Mouse (Mus musculus): ENCODE data around the gene Dus1l. TPM values are rescaled to one million over a fixed set of nuclear protein-coding genes. Genes with fewer than 3 reads are reported as not detected.
"Not testable (repeated sequence)": the region's sequence is repeated elsewhere in the genome, so short reads cannot be mapped to it uniquely, and the experiment has no call there.

The Dus1l gene
- total RNA-seq (2014; fragmentation: Nextera tagmentation): 48.2 and 60.7 TPM in 2 replicates
- total RNA-seq (2017): 63.0 and 74.8 TPM in 2 replicates

DNA sequence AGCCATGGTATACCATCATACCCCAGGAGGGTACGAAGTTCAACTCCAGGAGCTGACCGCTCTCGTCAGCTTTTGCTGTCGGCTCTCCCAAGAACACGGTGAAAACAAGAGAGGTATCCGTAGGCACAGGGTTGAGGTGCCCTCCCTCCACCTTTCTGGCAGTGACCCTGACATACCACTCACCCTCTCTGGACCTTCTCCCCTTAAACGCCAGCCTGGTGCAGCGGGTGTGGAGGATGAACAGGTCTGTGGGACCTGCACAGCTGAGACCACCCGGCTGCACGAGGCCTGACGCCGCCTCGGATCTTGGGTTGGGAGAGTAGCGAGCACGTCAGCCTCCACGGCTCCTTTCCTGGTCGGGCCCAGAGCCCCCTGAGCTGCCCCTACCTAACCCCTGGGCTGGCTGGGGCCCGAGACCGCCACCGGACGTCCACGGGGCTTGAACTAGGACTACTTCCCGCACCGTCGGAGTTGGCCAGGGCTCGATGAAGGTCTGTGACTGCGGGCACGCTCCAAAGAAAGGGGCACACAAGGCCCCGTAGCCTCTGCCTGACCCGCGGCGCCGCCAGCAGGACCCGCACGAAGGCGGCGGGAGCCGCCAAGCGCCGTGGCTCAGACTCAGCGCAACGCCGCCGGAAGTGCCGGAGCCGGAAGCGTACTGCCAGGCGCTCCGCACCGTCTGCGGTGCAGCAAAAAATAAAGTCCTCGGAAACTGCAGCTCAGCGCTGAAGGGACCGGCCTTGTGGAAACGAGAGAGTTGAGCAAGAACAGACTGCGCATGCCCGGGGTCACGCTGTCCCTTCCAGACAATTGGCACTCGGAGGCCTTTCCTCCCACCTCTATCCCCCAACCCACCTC lies at the start of gene Dus1l:
Gene Dus1l, minus strand, starts transcription at position 648 of the 858 bp plus-strand sequence.
- ATAC-seq (replicated peaks; ENCODE audit: poor library complexity, severe bottlenecking): peak; percentile 85

DNA sequence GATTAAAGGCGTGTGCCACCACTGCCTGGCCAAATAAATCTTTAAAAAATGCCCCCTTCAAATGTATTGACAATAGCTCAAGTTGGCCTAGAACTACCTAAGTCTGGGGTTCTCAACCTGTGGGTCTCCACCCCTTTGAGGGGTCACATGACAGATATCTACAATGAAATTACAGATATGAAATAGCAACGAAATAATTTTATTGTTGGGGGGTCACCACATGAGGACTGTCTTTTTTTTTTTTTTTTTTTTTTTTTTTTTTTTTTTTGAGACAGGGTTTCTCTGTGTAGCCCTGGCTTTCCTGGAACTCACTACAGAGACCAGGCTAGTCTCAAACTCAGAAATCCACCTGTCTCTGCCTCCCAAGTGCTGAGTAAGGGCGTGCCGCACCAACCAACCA lies 48.1 kb upstream of the Dus1l start:
- no peak for ATAC-seq (replicated peaks; ENCODE audit: poor library complexity, severe bottlenecking)

DNA sequence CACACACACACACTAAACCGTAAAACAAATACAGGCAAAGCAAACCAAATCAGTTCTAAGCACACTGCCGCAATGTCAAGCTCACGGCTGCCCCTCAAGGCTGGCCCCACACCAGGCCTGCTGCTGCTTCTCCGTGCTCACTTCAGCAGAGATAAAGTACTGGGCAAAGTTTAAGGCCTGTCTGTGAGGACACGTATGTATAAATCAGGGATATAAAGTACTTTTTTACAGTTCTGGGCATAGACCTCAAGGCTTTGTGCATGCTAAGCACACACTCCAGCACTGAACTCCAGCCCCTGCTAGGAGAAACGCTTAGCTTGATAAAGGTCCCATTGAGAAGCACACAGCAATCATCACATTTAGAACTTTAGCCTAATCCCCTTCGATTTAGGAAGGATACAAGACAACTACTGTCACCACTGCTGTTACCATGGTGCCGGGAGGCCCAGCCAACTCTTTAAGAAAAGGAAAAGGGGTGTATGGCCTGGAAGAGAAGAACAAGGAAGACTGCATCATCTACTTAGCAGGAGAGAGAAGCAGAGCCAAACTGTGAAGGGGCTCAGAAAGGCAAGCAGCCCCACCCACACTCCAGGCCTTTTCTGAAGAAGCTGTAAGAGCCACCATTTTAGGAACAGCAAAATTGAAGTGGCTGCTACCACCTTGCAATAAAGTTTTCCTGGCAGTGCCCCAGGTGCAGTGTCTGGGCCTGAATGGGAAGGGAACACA lies 37.5 kb upstream of the Dus1l start:
- no peak for ATAC-seq (replicated peaks; ENCODE audit: poor library complexity, severe bottlenecking)

DNA sequence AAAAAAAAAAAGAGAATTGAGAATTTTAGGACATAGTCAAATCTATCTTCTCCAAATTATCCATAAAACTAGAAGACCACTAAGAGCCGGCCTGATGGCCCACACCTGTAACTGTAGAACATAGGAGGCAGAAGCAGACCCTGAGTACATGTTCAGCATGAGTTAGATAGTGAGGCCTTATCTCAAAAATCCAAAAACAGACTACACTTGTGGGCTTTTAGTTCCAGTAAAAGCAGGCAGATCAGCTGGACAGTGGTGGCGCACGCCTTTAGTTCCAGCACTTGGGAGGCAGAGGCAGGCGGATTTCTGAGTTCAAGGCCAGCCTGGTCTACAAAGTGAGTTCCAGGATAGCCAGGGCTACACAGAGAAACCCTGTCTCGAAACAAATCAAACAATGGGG lies 36.8 kb upstream of the Dus1l start:
- ATAC-seq (replicated peaks; ENCODE audit: poor library complexity, severe bottlenecking): not testable (repeated sequence)

DNA sequence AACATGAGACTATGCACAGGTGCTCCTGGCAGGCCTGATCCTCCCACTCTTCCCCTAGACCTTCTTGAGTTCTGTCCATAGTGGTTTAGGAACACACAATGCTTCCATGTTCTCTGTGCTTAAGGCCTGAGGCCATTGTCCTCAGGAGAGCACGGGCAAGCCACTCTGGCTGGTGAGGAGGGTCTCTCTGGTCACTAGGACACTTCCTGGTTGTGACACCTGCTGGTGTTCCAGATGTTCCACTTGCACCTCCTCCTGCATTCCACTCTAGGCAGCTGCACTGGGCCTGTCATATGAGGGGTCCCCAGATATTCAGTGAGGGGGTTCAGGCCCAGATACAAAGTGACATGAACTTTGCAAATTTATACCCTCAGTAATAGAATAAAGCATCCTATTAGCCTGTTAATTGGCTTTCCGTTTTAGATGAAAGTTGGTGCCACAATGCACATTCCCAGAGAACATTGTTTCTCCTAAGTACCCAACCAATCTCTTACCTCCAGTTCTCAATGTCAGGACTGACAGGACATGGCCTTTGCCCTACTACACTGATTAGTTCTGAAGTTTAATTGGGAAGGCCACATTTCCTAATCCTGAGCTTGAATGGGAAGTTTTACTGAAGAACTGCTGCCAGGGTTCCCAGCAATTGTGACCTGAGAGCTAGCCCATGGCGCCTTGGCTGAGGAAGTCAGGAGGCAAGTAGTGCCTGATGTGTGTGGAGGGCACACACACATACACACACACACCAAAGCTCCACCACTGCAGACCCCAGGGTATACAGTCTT lies 35.6 kb upstream of the Dus1l start:
- ATAC-seq (replicated peaks; ENCODE audit: poor library complexity, severe bottlenecking): no peak

DNA sequence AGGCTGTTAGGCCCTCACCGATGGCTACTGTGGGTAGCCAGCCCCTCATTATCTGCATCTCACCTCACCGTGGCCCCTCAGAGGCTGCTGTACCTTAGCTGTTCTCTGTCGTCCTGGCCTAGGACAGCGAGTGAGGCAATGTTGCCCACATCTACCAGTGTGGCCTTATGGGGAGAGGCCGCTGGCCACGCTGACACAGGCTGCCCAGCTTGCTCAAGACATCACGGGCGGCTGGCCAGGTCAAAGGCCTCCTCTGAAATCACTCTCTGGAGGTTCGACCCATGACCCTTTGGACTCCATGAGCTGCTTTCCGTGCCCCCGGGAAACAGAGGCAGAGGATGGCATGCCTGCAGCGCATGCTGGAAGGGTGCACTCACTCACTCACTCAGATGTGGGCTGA lies 34.5 kb upstream of the Dus1l start:
- no peak for ATAC-seq (replicated peaks; ENCODE audit: poor library complexity, severe bottlenecking)

DNA sequence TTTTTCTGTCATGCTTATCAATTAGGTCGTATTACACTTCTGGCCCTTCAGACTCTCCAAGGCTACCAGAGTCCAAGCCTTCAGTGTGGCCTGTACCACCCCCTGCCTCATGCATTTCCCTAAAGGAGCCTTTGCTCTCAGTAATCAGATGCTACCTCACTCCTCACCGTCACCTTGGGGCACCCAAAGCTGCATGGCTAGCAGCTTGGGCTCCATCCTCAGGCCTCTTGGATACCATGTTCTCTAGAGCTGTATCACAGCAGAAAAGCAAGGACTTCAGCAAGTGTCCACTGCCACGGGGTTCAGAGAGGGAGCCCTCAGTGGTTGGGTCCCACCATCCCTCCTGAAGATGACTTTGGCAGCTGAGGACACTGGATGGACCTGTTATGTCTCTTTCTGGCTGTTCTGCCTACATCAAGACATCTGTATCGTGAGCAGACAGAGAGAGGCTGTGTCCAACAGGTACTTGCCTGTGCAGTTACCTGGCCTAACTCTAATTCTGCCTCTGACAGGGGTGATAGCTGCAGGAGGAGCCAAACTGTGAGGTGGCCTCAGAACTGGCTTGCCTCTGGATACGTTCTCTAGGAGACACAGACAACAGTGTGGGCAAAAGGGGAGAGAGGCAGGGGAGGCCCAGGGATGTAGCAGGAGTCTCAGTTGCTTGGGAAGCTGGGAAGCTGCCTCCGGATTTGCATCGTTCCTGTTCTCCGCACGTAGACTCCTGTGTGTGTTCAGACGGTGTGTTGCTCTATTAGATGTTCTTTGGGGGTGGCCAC lies 33.7 kb upstream of the Dus1l start:
- ATAC-seq (replicated peaks; ENCODE audit: poor library complexity, severe bottlenecking): no peak

DNA sequence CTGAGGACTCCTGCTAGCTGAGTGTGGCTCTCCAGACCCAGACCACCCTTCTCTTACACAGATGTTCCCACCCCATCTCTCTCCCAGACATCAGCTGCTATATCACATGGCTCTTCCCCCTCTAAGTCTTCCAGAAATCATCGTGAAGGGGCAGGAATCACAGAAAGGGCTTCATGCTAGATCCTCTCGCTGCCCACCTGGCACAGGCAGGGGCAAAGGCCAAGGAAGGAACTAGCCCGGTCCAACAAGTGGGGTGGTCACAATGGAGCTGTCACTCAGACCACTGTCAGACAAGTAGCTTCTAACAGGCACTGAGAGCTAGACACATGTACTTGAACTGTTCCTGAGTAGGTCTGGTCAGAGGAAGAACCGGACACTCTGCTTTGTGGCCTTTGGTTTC lies 32.2 kb upstream of the Dus1l start:
- no peak for ATAC-seq (replicated peaks; ENCODE audit: poor library complexity, severe bottlenecking)

DNA sequence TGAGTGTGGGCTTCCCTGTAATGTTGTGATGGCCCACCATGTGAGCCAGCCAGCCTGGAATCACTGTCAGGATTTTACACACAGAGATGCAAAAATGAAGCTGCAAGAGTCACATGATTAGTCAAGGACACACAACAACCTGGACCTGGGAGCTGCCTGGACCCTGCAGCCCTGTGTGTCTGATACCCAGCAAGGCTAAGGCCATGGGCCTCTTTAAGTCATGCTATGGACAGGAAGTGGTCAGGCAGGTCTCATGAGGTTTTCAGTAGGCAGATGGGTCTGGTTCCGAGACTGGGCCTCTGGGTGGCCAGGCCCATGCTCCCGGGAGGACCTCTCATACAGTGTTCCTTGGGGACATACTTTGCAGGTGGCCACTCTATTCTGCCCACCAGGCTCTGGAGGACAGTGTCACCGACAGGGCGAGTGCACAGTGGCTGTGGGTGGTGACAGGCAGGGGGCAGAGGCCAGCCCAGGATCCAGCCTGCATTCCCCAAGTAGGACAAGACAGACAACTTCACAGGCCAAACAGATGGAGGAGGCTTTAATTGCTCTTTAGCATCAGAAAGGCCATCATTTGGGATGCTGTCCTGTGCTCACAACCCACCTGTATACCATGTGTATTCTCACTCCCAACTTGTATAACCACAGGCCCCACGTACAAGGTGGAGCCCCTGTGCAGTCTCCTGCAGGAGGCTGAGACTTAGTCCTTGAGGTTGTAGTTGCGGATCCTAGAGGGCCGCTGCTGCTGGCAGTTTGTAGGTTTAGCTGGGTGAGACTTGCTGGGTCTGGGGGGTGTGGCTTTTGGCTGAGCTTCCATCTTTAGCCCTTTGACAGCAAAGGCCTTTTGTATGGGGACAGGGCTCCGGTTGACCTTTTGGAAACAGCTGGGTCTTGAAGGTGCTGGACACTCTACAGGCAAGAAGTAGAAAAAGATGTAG lies 30.1 kb upstream of the Dus1l start:
- ATAC-seq (replicated peaks; ENCODE audit: poor library complexity, severe bottlenecking): no peak

DNA sequence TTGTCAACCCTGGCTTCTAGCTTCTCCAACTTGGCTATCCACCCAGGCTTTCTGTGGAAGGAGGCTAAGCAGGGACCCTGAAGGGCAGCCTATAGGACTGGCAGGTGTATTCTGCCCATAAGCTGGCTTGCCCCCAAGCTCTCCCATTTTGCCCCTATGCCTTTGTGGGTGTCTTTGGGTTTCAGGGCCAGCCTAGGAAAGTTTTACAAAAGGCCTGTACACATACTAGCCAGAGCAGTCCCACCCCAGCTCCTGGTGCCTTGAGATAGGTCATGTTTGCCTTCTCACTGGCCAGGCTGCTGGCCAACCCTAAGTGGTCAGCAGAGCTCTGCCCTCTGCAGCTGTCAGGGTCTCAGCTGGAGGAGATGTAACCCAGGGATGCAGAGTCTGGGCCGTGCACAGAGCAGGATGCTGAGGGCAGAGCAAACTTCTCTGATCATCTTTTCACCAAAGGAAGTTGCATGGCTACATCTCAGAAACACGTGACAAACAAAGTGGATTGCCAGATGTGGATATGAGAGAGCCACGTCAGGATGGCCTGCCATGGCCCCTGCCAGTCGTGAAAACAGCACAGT lies 29.2 kb upstream of the Dus1l start:
- no peak for ATAC-seq (replicated peaks; ENCODE audit: poor library complexity, severe bottlenecking)

DNA sequence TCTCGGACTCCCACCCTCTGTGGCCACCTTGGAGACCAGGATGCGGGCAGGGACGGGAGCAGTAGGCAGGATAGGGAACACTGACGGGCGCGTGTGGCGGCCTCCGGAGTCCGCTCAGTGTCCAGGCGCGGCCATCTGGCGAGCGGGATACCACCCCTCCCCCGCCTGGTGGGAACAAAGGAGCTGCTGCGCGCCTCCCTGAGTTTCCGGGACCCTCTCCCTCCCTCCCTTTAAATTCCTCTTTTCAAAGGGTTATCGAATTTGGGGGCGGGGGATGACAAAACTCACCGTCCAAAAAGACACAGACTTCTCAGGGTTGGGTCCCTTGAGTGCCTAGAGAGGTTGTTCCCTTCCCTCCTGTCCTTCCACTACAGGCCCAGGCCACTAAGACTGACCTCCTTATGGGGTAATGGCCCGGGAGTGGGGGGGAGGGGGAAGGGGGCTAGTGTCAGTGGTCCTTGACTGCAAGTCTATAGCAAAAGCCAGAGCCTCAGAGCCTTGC lies 28.6 kb upstream of the Dus1l start:
- no peak for ATAC-seq (replicated peaks; ENCODE audit: poor library complexity, severe bottlenecking)

DNA sequence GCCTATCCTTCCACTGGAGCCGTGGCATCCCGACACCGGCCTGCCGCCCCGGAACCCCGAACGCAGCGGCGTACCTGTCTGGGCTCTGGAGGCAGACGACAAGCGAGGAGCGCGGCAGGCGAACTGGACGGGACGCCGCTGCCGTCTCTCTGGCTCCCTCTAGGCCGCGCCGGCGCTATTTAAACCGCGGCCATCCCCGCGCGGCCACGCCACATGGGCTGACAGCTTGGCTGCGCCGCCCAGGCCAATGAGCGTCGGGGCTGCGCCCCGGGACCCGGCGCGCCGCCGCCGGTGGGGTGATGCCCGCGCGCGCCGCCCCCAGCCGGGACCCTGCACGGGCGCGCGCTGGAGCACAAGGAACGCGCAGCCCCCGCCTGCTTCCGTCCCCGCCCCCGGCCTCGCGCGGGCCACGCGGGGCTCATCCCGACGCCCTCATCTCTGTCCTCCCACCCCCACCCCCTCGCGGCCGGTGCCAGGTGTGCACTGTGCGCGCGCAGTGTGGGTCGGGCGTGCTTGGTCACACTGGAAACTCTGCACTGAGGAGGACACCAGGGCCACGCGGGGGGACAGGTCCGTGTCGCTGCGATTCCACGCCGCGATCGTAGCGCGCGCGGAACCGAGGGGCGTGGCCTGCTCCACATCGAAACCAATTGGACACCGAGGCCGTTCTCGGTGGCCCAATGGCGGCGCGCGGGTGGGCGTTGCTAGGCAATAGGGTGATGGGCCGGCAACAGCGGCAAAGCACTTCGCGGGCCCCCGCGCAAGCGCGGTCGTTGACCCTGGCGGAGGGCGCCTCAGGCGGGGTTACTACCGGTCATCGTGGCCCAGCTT lies 28.0 kb upstream of the Dus1l start, which contains the start of gene Fasn:
Gene Fasn, minus strand, starts transcription at position 592 of the 831 bp plus-strand sequence.
- ATAC-seq (replicated peaks; ENCODE audit: poor library complexity, severe bottlenecking): peak; percentile 67

DNA sequence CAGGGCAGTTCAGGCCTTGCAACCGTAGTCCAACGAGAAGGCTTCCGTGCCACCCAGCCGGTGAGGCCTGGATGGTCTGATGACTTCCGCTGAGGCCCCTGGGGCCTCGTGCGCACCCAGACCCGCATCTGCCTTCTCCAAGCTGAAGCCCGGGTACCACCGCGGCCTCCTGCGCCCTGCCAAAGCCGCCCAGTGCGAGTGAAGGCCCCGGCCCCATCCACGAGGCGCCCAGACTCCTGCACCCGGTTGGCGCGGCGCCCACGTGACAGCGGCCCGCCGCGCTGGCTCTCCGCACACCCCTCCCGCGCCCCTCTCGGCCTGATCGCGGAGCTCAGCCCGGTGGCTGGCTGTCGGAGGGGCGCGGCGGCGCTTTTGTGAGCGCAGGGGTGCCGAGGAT lies 27.3 kb upstream of the Dus1l start:
- peak; percentile 10 for ATAC-seq (replicated peaks; ENCODE audit: poor library complexity, severe bottlenecking)

DNA sequence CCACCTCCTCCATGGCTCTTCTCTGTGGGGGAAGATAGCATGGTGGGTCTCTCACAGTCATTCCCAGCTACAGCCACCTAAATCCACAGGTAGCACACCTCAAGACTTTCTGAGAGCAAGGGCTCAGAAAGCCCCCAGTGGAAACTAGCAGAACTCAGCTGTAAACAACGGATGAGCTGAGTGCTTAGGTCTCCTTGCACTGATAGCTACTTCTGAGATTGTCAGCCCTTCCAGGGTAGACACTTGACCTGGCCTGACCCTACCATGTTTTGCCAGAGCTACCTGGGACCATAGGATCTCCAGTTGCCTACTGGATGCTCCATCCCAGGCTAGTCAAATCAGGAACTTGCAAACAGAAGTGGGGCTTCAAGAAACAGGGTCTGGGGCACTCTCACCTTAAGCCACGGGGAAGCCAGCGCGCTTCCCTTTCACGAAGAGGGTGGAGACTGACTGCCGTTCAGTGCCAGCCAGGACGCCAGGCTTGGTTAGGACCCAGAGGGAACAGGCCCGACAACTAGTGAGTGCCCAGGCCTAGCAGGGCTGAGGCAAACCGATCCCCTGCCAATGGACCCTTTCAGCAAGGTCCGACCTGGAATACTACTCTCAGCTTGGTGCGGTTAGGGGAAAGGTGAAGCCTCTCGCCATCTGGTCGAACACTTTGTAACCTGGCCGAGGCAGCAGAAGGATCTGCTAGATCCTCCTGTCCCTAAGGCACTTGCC lies 26.8 kb upstream of the Dus1l start:
- ATAC-seq (replicated peaks; ENCODE audit: poor library complexity, severe bottlenecking): peak; percentile 19

DNA sequence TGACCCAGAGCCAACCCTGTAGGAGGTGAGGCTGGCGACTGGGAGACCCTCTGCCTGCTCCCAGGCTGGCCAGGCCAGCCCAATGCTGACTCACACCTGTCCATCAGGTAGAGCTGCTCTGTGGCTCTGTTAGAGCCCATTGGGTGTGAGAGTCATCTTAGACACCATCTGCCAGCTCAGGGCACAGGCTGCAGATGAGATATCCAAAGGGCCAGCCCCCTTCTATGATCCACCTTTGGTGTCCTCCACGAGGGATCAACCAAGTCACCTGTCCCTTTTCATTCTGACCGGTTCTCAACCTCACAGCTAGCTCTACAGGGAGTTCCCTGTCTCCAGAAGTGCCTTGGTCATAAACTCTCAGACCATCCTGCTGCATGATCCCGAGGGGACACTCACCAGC lies 26.1 kb upstream of the Dus1l start:
- ATAC-seq (replicated peaks; ENCODE audit: poor library complexity, severe bottlenecking): no peak

DNA sequence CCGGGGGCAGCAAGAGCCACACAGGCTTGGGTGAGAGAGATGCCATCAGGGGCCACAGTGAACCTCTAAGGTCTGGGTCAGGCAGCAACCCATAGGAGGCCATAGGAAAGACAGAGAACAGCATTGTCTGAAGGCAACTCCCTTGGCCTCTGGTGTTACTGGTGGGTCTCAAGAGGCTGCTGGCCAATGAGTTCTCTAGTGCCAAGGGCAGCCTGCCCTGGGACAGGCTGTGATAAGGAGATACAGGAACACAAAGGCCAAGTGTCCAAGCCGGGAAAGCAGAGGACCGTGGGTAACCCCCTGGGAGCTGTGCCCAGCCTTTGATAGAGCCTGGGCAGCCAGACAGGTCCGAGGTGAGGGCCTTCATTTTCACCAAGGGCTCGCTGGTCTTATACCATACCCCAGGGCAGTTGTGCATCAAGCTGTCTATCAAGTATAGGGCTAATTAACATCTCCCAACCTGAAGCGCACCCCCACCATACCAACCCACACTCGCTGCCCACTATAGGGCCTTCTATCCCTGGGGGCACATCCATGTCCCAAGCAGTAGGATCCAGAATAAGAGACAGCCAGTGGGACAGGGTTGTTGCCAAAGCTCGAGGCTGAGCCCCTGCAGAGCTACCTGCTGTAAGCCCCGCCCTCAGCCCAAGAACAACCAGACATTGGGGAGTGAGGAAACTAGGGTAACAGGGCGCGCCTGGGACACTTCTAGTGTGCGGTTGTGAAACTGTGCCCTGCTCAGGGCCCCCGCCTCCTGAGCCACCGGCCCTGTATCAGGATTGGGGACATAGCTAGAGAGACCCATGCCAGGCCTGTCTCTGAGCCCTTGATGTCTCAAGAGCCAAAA lies 25.1 kb upstream of the Dus1l start:
- no peak for ATAC-seq (replicated peaks; ENCODE audit: poor library complexity, severe bottlenecking)
